Mouse (Mus musculus): ENCODE data around the gene Tnrc18.

Gene Tnrc18

GRCm38 (mm10) chr5:142822286-142823095 is 5.0 kb upstream of the Tnrc18 start:
- no peak for DNase-seq (ENCODE audit: low read depth)

GRCm38 (mm10) chr5:142821974-142822285 is 4.5 kb upstream of the Tnrc18 start:
- no peak for DNase-seq (ENCODE audit: low read depth)

GRCm38 (mm10) chr5:142821266-142821973 is 4.0 kb upstream of the Tnrc18 start:
- DNase-seq (ENCODE audit: low read depth), result no peak

- DNase-seq (ENCODE audit: low read depth), result no peak
Measured at GRCm38 (mm10) chr5:142820276-142821265, 3.1 kb upstream of the Tnrc18 start.

- DNase-seq (ENCODE audit: low read depth), result no peak
Measured at GRCm38 (mm10) chr5:142819385-142820275, 2.2 kb upstream of the Tnrc18 start.

GRCm38 (mm10) chr5:142818435-142819360 is 1.2 kb upstream of the Tnrc18 start:
- DNase-seq (ENCODE audit: low read depth), result no peak

- no peak for DNase-seq (ENCODE audit: low read depth)
Measured at GRCm38 (mm10) chr5:142816811-142817523, 495 bp downstream of the Tnrc18 start.

- no peak for DNase-seq (ENCODE audit: low read depth)
Measured at GRCm38 (mm10) chr5:142816031-142816810, 1.2 kb downstream of the Tnrc18 start.

GRCm38 (mm10) chr5:142815421-142816001 is 2.0 kb downstream of the Tnrc18 start:
- no peak for DNase-seq (ENCODE audit: low read depth)

GRCm38 (mm10) chr5:142814711-142815420 is 2.6 kb downstream of the Tnrc18 start:
- no peak for DNase-seq (ENCODE audit: low read depth)

- no peak for DNase-seq (ENCODE audit: low read depth)
Measured at GRCm38 (mm10) chr5:142814161-142814651, 3.3 kb downstream of the Tnrc18 start.

GRCm38 (mm10) chr5:142813722-142814111 is 3.7 kb downstream of the Tnrc18 start:
- DNase-seq (ENCODE audit: low read depth), result no peak

- DNase-seq (ENCODE audit: low read depth), result no peak
Measured at GRCm38 (mm10) chr5:142812976-142813721, 4.3 kb downstream of the Tnrc18 start.

- no peak for DNase-seq (ENCODE audit: low read depth)
Measured at GRCm38 (mm10) chr5:142812621-142812975, 4.9 kb downstream of the Tnrc18 start.

GRCm38 (mm10) chr5:142811870-142812443 is 5.5 kb downstream of the Tnrc18 start:
- DNase-seq (ENCODE audit: low read depth), result no peak
